Mouse (Mus musculus): Measurements from ENCODE around the gene Hist1h4h.
"Not testable (repeated sequence)": the region's sequence is repeated elsewhere in the genome, so short reads cannot be mapped to it uniquely, and the experiment has no call there.

The Hist1h4h gene

GRCm38 (mm10) chr13:23560699-23561098 is 29.8 kb downstream of the Hist1h4h start:
- not testable (repeated sequence) for DNase-seq

GRCm38 (mm10) chr13:23561531-23561882 is 30.7 kb downstream of the Hist1h4h start:
- not testable (repeated sequence) for DNase-seq

GRCm38 (mm10) chr13:23561883-23562659 is 31.2 kb downstream of the Hist1h4h start, which contains the start of gene Hist1h3e:
Gene Hist1h3e, minus strand, starts transcription at chr13:23562369.
- DNase-seq, result peak; percentile 96

- DNase-seq, result peak; percentile 80
Measured at GRCm38 (mm10) chr13:23562699-23563462, 32.0 kb downstream of the Hist1h4h start.

- DNase-seq, result no peak
Measured at GRCm38 (mm10) chr13:23564482-23564881, 33.6 kb downstream of the Hist1h4h start.

GRCm38 (mm10) chr13:23570261-23571021 is 39.6 kb downstream of the Hist1h4h start:
- peak; percentile 60 for DNase-seq

- peak; percentile 89 for DNase-seq
Measured at GRCm38 (mm10) chr13:23571022-23571503, 40.2 kb downstream of the Hist1h4h start, which contains the start of the genes Hist1h2ae and Hist1h2bg. Gene Hist1h2ae, minus strand, starts transcription at chr13:23571220. Gene Hist1h2bg, plus strand, starts transcription at chr13:23571396.

- DNase-seq, result peak; percentile 56
Measured at GRCm38 (mm10) chr13:23571504-23572217, 40.8 kb downstream of the Hist1h4h start.

- DNase-seq, result peak; percentile 47
Measured at GRCm38 (mm10) chr13:23572218-23573033, 41.6 kb downstream of the Hist1h4h start.

- DNase-seq, result peak; percentile 47
Measured at GRCm38 (mm10) chr13:23573034-23573897, 42.4 kb downstream of the Hist1h4h start.

- DNase-seq, result peak; percentile 98
Measured at GRCm38 (mm10) chr13:23573898-23574524, 43.2 kb downstream of the Hist1h4h start, which contains the start of the genes Hist1h2bf and Hist1h2ad. Gene Hist1h2bf, minus strand, starts transcription at chr13:23574196. Gene Hist1h2ad, plus strand, starts transcription at chr13:23574381.

- not testable (repeated sequence) for DNase-seq
Measured at GRCm38 (mm10) chr13:23574546-23575170, 43.8 kb downstream of the Hist1h4h start.

- peak; percentile 89 for DNase-seq
Measured at GRCm38 (mm10) chr13:23575271-23575851, 44.5 kb downstream of the Hist1h4h start, which contains the start of gene Hist1h3d. Gene Hist1h3d, plus strand, starts transcription at chr13:23575763.

GRCm38 (mm10) chr13:23575864-23576313 is 45.0 kb downstream of the Hist1h4h start:
- DNase-seq, result peak; percentile 39

GRCm38 (mm10) chr13:23576351-23576881 is 45.6 kb downstream of the Hist1h4h start:
- peak; percentile 58 for DNase-seq

GRCm38 (mm10) chr13:23576906-23577639 is 46.2 kb downstream of the Hist1h4h start:
- DNase-seq, result peak; percentile 42

- DNase-seq, result no peak
Measured at GRCm38 (mm10) chr13:23577835-23578234, 47.0 kb downstream of the Hist1h4h start.

All from embryo, embryonic 11 days (tissue).